Mouse (Mus musculus): ENCODE measurements around the gene Slc25a41.

GRCm38 (mm10) chr17:57019693-57020092 lies 21.8 kb downstream of the Slc25a41 start:
- TF ChIP-seq POLR2A (IDR thresholded peaks at IDR 0.05; ENCODE audit: extremely low read depth, insufficient read depth, low read length) (no peak), CTCF (IDR thresholded peaks at IDR 0.05; ENCODE audit: extremely low read depth, insufficient read depth, low read length) (no peak)

Data from cortical plate, adult 2 months (tissue).